Mouse (Mus musculus) R1 (cell line): ENCODE results near the gene Ccdc103.

ENCODE experiments used
- DNase-seq: peaks from one replicate; pipeline ENCODE4 v3.0.0-alpha.2; 2018; ENCODE audit warnings: low read depth, low spot score

Gene Ccdc103

DNA sequence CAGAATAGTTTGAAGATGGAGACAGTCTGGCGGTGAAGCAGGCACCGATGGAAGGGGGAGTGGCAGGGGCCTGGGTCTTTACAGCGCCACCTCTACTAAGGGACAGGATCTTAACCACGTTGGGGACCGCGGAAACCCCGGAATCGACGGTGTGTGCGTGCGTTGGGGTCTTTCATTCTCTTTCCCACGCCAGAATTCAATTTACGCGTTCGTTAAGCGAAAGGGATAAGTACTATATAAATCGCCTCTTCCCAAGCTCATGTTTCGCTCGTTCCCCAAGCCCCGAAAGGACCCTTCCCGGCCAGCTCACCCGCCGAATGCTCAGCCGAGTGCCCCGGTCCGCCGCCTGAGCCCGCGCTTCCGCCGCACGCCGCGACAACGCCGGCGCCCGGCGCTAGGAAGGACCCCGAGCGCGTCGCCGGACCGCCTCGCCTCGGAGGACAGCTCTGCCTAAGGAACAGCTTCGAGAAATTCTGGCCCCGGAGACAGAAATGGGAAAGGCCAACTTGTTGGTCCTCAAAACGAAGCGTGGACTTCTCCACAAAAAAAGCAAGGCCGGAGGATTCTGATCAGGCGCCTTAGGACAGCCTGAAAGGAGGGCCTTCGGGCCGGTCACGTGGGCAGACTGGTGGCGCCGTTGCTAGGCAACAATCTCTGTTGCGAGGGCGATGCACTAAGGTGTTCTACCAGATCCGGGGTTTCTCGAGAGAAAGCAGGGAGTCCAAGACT, at the start of gene Ccdc103, which contains the start of gene Eftud2:
TSS of gene Ccdc103 (plus strand) at position 620 of the 729 bp plus-strand sequence.
TSS of gene Eftud2 (minus strand) at position 401 of the 729 bp plus-strand sequence.
- peak; percentile 93 for DNase-seq

DNA sequence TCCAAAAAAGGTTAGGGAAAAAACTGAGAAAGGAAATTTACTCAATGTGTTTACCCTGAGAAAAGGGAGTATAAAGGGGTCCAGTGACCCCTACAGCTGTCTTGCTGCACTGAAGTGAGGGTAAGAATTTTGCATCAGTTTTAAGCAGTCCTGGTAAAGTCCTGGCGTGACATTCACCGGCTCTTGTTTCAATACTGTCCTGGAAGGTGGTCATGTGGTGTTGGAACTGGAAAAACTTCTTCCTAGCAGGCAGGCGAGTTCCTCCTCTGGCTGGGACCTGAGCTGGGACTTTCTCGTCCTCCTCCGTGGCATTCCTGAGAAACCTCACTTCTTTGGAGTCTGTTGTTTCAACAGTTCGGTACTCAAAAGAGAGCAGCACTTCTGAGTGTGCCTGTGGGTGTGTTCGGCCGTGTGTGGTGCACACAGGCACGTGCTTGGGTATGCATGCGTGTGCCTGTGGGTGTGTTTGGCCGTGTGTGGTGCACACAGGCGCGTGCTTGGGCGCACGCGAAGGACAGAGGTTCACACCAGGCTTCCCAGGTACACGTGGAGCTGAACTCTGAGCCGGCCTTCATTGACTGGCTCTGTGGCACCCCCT, 48.2 kb upstream of the Ccdc103 start:
- peak; percentile 30 for DNase-seq

DNA sequence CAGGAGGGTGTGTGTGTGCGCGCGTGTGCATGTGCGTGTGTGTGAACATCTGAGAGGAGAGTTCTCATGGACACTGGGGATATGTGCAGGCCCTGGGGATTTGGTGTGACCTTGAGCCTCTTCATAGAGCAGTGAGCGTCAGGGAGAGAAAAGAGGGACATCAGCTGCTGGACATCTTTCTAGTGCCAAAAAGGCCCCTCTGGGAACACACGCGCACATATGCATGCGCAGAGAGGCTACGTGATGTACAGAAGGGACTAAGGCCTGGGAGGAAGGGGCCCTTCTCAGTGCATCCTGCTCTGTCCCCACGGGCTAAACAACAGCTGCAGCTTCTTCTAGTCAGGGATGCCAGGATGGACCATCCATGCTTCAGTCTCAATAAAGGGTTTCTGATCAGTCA, 46.8 kb upstream of the Ccdc103 start:
- DNase-seq, result no peak

DNA sequence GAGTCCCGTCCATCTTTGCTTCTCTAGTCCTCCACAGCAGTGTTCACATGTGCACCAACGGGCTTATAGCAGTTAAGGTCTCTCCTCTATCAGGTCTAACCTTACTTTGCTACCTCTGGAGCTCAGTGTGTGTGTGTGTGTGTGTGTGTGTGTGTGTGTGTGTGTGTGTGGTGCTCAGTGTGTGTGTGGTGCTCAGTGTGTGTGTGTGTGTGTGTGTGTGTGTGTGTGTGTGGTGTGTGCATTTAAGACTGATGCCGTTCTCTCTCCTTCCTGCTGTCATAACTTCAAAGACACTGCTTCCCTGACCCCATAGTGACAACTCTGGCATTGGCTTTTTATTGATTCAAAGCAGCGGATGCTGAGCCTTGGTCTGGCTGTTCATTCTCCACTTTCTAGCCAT, 45.5 kb upstream of the Ccdc103 start, which contains the start of gene Higd1b:
TSS of gene Higd1b (plus strand) at position 301 of the 400 bp plus-strand sequence.
- no peak for DNase-seq

DNA sequence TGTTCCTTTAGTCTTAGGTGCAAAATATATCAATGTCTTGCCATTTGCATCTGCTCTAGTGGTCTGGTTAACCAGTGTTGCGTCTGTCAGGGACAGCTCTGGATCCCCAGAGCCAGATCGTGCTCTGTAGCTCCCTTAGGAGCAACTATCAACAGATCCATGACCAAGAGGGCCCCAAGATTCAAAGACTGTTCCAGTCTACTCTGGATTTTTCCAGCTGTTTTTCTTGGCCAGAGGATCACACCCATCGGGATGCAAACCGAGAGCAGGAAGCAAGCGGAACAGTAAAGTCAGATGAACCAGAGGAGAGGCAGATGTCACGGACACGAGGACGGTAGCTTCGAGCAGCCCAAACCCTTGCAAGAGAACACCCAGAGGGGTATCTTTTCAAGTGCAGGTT, 44.9 kb upstream of the Ccdc103 start:
- no peak for DNase-seq

DNA sequence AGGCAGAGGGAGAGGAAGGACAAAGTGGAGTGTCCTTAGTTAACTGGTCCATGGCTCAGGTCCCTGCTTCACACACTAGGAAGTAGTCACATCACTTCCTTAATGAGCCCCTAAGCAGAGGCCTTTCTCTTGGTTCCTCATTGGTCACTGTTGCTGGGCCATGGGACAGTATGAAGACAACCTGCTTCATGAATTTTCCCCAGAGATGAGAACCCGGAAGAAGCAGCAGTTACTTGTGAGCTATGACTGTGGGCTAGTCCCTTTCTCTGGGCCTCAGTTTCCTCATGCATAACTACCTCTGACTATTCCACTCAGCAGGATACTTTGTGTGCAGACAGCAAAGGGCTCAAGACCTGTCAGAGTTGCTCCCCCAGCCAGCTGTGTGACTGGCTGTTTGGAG, 43.6 kb upstream of the Ccdc103 start:
- DNase-seq, result no peak

DNA sequence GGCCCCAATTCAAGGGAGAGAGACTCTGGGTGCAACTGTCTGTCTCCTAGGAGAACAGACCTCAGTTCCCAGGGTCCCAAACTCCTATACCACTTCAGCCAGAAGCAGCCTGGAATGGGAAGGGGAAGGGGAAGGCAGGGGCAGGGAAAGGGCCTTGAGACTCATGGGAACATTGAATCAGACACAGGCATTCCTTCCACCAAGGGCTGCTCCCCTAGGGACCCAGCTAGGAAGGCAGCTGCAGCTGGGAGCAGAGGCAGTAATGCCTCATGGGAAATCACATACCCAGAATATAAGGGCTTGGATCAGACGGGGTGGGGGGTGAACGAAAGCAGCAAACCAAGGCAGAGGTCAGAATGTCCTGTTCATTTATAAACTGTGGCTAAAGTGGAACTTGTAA, 42.9 kb upstream of the Ccdc103 start:
- DNase-seq, result no peak

DNA sequence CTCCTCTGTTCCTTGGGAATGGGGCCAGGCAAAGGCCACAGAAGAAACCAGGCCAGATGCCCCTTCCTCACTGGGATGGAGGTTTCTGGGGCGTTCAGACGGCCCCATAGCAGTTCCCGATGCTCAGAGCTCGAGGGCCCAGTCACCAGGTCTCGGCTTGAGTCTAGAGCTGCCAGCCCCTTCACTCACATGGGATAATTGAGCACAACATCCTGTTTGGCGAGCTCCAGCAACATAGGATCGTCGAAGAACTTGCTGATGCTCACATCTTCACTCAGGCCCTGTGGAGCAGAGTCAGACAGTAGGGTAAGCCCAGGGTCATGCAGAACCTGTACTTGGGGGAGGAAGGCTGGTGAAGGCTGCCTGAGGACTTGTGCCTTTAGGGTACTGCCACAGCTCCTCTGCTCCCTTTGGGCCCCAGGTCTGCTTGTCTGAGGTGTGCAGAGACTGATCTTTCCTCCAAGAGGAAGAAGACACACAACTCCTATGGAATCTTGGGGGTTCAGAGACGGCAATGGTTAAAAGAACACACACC, 42.3 kb upstream of the Ccdc103 start:
- no peak for DNase-seq

DNA sequence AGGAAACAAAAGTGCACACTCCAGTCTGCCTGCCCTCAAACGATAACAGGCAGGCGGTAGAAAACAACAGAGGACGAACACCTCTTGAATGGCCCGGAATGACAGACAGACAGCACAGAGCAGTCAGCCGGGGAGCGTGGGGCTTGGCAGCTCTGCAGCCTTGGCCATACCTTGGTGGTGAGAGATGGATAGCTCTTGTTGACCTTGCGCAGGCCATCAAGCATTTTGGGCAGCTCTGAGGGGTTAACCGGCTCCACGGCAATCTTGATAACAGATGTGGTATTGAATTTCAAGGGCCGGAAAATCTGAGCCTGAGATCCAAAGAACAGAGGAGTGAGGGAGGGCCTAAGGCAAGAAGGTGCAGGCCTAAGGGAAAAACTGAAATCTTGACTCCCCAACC, 35.1 kb upstream of the Ccdc103 start:
- no peak for DNase-seq

DNA sequence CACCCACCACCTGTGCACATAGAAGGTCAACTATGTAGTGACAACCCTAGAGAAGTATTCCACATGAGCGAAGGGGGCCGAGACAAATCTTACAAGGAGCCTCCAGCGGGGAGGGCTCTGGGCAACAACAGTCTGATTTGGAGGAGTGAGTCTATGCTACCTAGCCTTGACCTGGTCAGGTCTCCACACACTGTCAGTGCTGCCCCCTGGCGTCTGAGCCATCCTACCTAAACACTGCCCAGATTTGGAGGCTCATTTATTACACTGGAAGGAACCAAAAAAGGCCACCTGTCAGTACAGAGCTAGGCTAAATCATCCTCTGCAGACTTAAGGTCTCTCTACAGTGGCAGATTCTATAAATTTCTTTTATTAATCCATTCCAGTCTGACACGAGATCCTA, 29.1 kb upstream of the Ccdc103 start:
- DNase-seq, result peak; percentile 71

DNA sequence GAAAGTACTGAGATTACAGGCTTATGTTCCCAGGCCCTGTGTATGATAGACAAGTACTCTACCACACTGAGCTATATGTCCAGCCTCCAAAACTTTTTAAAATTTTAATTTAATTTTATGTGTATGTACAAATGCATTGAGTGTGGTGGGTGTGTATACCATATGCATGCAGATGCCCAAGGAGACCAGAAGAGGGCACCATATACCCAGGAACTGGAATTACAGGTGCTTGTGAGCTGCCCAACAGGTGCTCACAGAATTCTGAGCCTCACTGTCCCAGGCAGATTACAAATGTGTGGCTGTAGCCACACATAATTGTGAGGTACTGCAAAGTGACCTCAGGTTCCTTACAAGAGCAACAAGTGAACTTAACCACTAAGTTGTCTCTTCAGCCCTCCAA, 27.2 kb upstream of the Ccdc103 start:
- DNase-seq, result peak; percentile 70

DNA sequence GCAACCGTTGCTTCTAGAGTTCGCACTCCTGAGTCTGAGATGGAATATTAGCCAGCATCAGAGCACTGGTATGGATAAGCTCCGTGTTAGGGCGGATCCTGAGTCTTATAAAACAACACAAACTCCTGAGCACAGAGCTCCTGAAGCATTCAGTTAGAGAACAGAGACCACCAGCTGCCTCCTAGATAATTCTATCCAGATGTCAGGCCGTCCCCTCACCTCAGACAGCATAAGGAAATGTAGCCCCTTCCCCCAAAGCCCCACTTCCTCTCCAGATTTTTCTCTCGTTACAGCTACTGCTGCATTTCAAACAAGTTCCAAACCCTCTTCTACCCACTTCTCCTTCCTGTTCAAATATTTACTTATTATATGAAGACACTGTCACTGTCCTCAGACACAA, 25.1 kb upstream of the Ccdc103 start:
- DNase-seq, result no peak

DNA sequence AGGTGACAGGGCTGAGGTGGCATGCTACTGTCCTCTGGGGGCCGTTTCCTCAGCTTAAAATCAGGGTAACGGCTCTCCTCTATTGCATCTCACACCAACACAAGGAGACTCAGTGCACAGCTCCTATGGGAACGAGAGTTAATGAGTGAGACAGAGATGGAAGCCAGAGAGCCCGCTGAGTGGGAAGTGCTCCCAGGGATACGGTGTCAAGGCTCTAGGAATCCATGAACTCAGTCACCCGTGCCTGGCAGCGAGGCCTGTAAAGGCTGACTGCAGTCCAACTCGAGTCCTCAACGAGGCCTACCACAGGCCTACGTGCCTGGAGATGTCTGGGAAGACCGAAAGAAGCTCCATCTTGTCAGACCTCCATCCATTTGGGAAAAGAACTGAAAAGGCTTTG, 22.1 kb upstream of the Ccdc103 start:
- no peak for DNase-seq

DNA sequence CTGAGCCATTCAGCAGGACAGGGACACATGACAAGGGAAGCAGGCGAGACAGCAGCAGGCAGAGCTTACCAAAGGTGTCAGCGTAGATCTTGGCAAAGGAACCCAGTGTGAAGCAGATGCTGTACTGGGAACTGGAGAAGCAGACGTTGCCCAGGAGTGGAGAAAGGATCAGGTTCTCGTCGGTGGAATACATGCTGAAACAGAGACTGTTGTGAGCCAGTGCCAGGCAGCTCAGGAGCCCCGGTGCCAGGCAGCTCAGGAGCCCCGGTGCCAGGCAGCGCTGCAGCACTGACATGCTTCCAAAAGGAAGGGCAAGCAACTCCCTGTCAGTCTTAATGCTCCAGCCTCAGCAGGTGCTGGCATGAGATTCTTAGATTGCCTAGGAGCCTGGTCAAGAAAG, 21.1 kb upstream of the Ccdc103 start:
- DNase-seq, result no peak

DNA sequence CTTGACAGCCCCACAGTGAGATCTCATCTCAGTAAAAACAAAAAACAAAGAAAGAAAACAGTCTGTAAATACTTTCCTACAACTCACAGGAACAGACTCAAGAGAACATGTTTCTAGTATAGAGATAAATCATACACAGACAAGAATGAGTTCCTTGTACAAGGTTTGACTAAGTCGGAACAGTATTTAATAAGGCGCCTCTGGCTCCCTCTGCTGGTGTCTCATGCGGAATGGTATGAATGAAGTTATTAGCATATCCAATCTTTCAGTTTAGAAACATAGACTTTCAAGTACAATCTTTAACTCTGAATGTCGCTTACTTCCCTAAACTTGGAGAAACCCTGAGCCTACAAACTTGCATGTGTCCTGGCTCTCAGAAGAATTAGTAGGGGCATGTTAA, 16.7 kb upstream of the Ccdc103 start:
- peak; percentile 56 for DNase-seq

DNA sequence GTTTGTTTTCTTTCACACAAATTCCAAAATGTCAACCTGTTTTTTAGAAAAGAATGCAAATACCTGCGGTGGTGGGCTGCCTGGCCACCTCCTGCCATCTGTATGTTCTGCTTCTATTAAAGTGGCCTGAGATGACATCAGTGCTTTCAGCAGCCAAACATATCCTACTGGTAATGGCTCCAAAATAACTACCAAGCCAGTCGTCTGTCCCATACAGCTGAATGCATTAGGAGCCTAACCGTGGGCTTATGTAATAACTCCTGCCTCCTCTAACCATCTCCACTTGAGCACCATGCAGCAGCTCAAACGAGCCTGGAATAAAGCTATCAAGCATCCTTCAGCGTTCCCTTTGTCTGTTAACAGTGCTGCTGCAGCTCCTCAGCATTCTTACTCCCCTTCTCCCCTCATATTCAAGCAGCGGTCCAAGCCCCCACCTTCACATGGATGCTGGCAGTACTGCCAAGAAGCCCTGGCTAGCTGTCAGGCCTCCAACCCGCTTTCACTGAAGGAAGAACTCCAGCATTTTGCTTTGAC, 6.1 kb upstream of the Ccdc103 start:
- no peak for DNase-seq

DNA sequence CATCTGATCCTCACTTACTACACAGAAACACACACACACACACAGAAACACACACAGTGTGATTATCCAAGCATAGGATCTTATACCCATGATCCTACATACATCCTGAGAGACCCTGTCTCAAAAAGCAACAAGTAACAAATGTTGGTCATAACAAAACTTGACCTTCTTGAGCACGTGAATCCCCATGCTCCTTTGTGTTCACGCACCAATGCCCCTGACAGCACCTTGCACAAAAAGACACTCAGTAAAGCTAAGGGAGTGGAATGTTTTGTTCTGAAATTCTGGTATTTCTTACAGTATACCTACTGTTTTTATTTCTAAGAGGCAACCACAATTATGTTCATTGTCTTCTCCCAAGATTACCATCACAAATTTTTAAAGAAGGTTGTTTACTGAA, 1.4 kb upstream of the Ccdc103 start:
- DNase-seq, result no peak

DNA sequence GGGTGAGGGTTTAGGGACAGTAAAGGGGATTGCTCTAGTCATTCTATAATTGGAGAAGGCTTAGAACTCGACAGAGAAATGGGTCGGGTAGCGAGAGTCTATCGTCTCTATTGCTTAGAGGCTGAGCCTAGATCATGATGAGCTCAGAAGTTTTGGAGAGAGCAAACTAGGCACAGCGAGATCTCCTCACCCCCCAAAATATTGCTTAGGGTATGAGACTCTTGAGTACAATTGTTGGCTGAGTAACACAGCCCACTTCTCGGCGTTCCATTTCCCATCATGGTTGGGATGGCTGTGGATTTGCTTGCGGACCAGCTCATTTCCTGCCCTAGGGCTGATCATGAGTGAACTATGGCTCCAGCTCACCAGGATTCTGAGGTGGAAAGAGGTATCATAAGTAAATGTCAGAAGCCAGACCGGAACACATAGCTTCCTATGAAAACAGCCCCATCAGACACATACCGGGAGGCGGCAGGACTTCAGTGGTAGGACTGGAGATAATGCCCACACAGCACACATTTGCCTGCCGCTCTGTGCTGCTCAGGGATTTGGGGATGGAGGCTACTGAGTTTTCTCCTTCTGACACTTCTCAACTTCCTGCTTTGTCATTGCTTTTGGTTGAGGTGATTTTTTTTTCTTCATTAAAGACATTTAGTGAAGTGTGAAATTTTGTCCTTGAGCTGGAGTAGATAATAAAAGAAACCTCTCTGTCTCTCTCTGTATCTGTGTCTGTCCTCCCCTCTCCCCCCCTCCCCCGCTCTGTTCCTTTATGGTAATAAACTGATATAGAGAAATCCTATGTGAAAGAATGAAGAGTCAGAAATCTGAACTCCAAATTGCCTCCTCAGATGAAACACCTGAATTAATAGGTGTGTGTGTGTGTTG, 552 bp downstream of the Ccdc103 start:
- DNase-seq, result peak; percentile 8

DNA sequence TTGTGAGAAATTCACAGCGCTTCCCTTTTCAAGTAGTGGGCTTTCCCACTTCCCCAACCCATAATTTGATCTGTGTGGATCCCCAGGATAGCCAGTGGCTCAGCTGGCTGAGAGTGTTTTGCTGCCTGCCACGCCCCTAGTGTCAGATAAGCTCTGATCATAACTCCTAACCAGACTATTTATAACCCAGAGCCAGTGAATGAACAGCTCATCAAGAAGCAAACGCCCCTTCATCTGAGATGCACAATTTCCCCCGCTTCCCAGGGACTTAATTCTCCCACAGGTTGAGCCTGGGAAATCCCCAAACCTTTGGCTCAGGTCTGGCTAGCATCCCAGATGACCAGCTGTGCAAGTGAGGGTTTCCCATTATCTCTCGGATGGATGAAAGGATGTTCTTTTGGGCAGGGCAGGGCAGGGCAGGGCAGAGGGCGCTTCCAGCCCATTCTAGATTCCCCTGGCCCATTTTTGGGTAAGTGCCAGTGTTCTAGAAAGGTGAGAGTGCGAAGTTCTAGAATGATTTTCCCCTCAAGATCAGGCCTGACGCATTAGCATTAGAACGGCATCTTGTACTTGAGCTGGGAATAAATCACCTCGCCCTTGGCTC, 3.7 kb downstream of the Ccdc103 start, which contains the start of gene Fam187a:
TSS of gene Fam187a (plus strand) at position 554 of the 604 bp plus-strand sequence.
- no peak for DNase-seq

DNA sequence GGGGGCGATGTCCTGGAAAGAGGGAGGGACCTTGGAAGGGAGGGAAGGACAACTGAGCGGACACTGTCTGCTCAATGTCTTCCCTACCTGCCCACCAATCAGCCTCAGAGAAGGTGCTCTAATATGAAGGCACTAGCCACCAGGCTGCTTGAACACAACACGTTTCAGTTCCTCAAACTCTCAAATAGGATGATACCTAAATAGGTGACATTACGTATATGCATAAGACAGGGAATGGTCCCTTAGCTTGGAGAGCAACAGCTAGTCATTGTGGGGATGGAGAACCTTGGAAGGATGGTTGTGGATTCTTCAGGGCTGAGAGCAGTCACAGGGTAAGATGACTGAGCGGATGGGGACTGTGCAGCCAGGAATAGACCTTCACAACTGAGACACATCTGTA, 6.4 kb downstream of the Ccdc103 start:
- no peak for DNase-seq

DNA sequence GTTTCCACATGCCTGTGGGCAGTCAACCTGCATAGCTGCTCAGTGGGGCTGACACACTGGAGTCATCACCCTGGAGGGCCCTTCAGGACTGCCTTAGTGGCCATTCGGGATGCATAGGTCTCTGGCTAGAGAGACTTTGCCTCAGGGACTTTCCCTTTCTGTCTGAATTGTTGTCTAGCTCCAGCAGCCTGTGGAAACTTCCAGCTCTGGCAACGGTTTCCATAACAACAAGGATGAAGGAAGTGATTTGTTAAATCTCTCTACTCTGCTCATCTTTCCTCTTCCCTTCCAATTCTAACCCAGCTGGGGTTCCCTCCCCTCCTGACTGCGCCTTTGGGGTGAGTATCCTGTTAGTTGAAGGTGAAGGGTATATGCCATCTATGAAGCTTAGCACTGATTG, 7.1 kb downstream of the Ccdc103 start:
- peak; percentile 24 for DNase-seq
